Mouse (Mus musculus) G1E (cell line): Measurements from ENCODE around the gene Ephb1.

Source experiments
- CTCF ChIP-seq: IDR thresholded peaks from 2 replicates; pipeline ENCODE4 v1.5.1; 2012; ENCODE audit warnings: low read depth, low read length, inconsistent platforms, mixed read lengths
- GATA1 ChIP-seq: IDR thresholded peaks from 2 replicates; pipeline ENCODE4 v1.6.1; 2012; ENCODE audit warnings: borderline replicate concordance, low read length, inconsistent platforms, mixed read lengths
- TAL1 ChIP-seq: conservative IDR thresholded peaks from 2 replicates; pipeline ENCODE4 v1.6.1; 2012; ENCODE audit warnings: low read depth, low read length, inconsistent platforms, mixed read lengths

DNA sequence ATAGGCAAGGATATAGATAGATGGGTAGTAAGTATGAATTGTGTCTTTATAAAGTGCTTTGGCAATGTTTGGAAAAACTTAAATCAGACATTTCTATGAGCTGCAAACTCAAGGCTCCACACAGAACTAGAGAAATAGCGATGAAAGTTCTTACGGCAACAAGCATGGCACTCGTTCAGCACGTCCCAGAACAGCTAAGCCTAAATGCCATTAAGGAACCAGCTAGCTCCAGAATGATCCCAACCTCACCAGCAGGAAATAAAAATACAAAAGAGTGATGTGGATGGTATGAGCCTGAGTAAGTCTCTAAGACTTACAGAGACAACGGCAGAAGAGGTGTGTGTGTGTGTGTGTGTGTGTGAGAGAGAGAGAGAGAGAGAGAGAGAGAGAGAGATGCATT, 20.2 kb upstream of the Ephb1 start:
- TF ChIP-seq GATA1 (no peak), CTCF (no peak), TAL1 (no peak)
